Mouse (Mus musculus): ENCODE data around the gene Hist1h2bj. TPM values are rescaled to one million over a fixed set of nuclear protein-coding genes. Genes with fewer than 3 reads are reported as not detected.

The Hist1h2bj gene
- total and polyA plus RNA-seq, 3 experiments, result 4.7 to 2,032 TPM; not detected in 1

- H3K27ac ChIP-seq (ENCODE audit: control insufficient read depth, low read depth, low read length), result peak overlapping the region; percentile 28; the same call in 1 of the 2 replicates
- H3K9me3 ChIP-seq (replicated peaks; ENCODE audit: insufficient read depth, low read length), result no peaks in the 10 kb centered on the region
- H3K9ac ChIP-seq (ENCODE audit: control insufficient read depth, low read depth, low read length, poor library complexity, severe bottlenecking), result peak overlapping the region; percentile 83
- H3K27me3 ChIP-seq (ENCODE audit: control insufficient read depth in 1 of 2, insufficient read depth in 2 of 2, low read length in 2 of 2), result no peaks in the 10 kb centered on the region
- peaks cover 0 to under 1% of the 10 kb centered on the region in 2 experiments; a peak in 2 of 4 replicates for H3K4me1 ChIP-seq (ENCODE audit: control insufficient read depth in 1 of 2, insufficient read depth in 2 of 2, low read length in 2 of 2)
- TF ChIP-seq TBP (IDR thresholded peaks at IDR 0.05; ENCODE audit: low read depth, low read length), result peak; percentile 100
- no peak for TF ChIP-seq GATA1 (IDR thresholded peaks at IDR 0.05; ENCODE audit: low read depth, low read length)
- TF ChIP-seq CTCF (IDR thresholded peaks at IDR 0.05 in 2 of 3, conservative IDR thresholded peaks at IDR 0.05 in 1 of 3; ENCODE audit: control insufficient read depth in 1 of 3, insufficient read depth in 1 of 3, low read depth in 2 of 3, low read length in 3 of 3, poor library complexity in 1 of 3, severe bottlenecking in 1 of 3), result peak in 2 of 3 experiments; percentile 71 to 84; a peak in 4 of 6 replicates
- no peaks in the 10 kb centered on the region; a peak in 2 of 4 replicates for H3K36me3 ChIP-seq (ENCODE audit: control insufficient read depth in 1 of 2, insufficient read depth in 2 of 2, low read length in 2 of 2)
- H3K4me3 ChIP-seq (ENCODE audit: control insufficient read depth in 1 of 2, insufficient read depth in 1 of 2, low read depth in 2 of 2, low read length in 2 of 2), result peak overlapping the region; percentile 60 to 80
- no peaks in the 10 kb centered on the region; the same call in 1 of the 2 replicates for H3K79me2 ChIP-seq (ENCODE audit: control insufficient read depth, insufficient read depth, low read length, poor library complexity)
- peak; percentile 93 for DNase-seq (ENCODE audit: low read depth, low spot score)
Observed at GRCm38 (mm10) chr13:22028673-22029460, 14.1 kb upstream of the Hist1h2bj start.

GRCm38 (mm10) chr13:22029928-22030327, 13.1 kb upstream of the Hist1h2bj start:
- H3K4me3 ChIP-seq (ENCODE audit: control insufficient read depth in 1 of 2, insufficient read depth in 1 of 2, low read depth in 2 of 2, low read length in 2 of 2), result peak overlapping the region; percentile 35 to 80
- H3K4me1 ChIP-seq (ENCODE audit: control insufficient read depth in 1 of 2, insufficient read depth in 2 of 2, low read length in 2 of 2), result peaks cover 0 to 4% of the 10 kb centered on the region in 2 experiments; a peak in 2 of 4 replicates
- peak overlapping the region; percentile 56 for H3K9ac ChIP-seq (ENCODE audit: control insufficient read depth, low read depth, low read length, poor library complexity, severe bottlenecking)
- DNase-seq (ENCODE audit: low read depth, low spot score), result peak; percentile 90
- peak overlapping the region; percentile 11; the same call in 1 of the 2 replicates for H3K27ac ChIP-seq (ENCODE audit: control insufficient read depth, low read depth, low read length)
- H3K36me3 ChIP-seq (ENCODE audit: control insufficient read depth in 1 of 2, insufficient read depth in 2 of 2, low read length in 2 of 2), result peaks cover 0 to 7% of the 10 kb centered on the region in 2 experiments; a peak in 2 of 4 replicates
- H3K9me3 ChIP-seq (replicated peaks; ENCODE audit: insufficient read depth, low read length), result no peaks in the 10 kb centered on the region
- TF ChIP-seq ETS1 (IDR thresholded peaks at IDR 0.05; ENCODE audit: low read depth, low read length) (no peak), TBP (IDR thresholded peaks at IDR 0.05; ENCODE audit: low read depth, low read length) (peak; percentile 99)
- no peaks in the 10 kb centered on the region for H3K27me3 ChIP-seq (ENCODE audit: control insufficient read depth in 1 of 2, insufficient read depth in 2 of 2, low read length in 2 of 2)
- no peaks in the 10 kb centered on the region; the same call in 1 of the 2 replicates for H3K79me2 ChIP-seq (ENCODE audit: control insufficient read depth, insufficient read depth, low read length, poor library complexity)

GRCm38 (mm10) chr13:22030493-22030892, 12.5 kb upstream of the Hist1h2bj start:
- no peak overlapping the region for H3K27ac ChIP-seq (ENCODE audit: control insufficient read depth, low read depth, low read length)
- peak overlapping the region; percentile 47 for H3K9ac ChIP-seq (ENCODE audit: control insufficient read depth, low read depth, low read length, poor library complexity, severe bottlenecking)
- H3K9me3 ChIP-seq (replicated peaks; ENCODE audit: insufficient read depth, low read length), result no peaks in the 10 kb centered on the region
- no peaks in the 10 kb centered on the region for H3K27me3 ChIP-seq (ENCODE audit: control insufficient read depth in 1 of 2, insufficient read depth in 2 of 2, low read length in 2 of 2)
- peaks cover 0 to 4% of the 10 kb centered on the region in 2 experiments; a peak in 2 of 4 replicates for H3K4me1 ChIP-seq (ENCODE audit: control insufficient read depth in 1 of 2, insufficient read depth in 2 of 2, low read length in 2 of 2)
- peak in 1 of 3 experiments; percentile 35; a peak in 3 of 6 replicates for TF ChIP-seq CTCF (IDR thresholded peaks at IDR 0.05 in 2 of 3, conservative IDR thresholded peaks at IDR 0.05 in 1 of 3; ENCODE audit: control insufficient read depth in 1 of 3, insufficient read depth in 1 of 3, low read depth in 2 of 3, low read length in 3 of 3, poor library complexity in 1 of 3, severe bottlenecking in 1 of 3)
- TF ChIP-seq POLR2AphosphoS5 (IDR thresholded peaks at IDR 0.05; ENCODE audit: borderline replicate concordance, low read depth, low read length), result no peak
- no peaks in the 10 kb centered on the region; the same call in 1 of the 2 replicates for H3K79me2 ChIP-seq (ENCODE audit: control insufficient read depth, insufficient read depth, low read length, poor library complexity)
- peaks cover 0 to 7% of the 10 kb centered on the region in 2 experiments; a peak in 2 of 4 replicates for H3K36me3 ChIP-seq (ENCODE audit: control insufficient read depth in 1 of 2, insufficient read depth in 2 of 2, low read length in 2 of 2)
- H3K4me3 ChIP-seq (ENCODE audit: control insufficient read depth in 1 of 2, insufficient read depth in 1 of 2, low read depth in 2 of 2, low read length in 2 of 2), result peak overlapping the region; percentile 35 to 55
- DNase-seq (ENCODE audit: low read depth, low spot score), result peak; percentile 75

Measured in MEL (cell line).